Mouse (Mus musculus) cerebellum, postnatal 36 days (tissue): ENCODE data around the gene Cdh16.
"Not testable (repeated sequence)": the region's sequence is repeated elsewhere in the genome, so short reads cannot be mapped to it uniquely, and the experiment has no call there.

Experiments
- DNase-seq, 2 experiments: peaks; one replicate each; pipeline ENCODE4 v3.0.0; 2021 to 2022; ENCODE audit warnings: mixed read lengths in 2 of 2

Cdh16 gene

DNA sequence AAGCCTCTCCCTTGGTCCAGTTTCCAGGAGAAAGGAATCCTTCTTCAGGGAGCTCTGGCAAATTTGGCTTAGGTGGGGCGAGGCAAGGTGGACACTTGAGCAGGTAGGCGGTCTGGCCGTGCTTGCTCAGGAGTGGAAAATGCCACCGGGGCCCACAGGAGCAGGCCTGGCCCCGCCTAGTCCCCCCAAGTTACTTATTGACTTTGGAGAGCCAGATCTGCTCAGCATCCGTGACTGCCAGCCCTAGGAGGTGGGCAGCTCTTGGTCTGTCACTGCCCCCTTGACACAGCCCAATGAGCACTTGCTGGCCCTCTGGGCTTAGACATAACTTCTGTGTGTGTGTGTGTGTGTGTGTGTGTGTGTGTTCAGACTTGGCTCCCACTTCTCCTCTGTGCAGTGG, at the start of gene Cdh16:
Gene Cdh16, minus strand, starts transcription at position 236 of the 400 bp plus-strand sequence.
- DNase-seq, result no peak

DNA sequence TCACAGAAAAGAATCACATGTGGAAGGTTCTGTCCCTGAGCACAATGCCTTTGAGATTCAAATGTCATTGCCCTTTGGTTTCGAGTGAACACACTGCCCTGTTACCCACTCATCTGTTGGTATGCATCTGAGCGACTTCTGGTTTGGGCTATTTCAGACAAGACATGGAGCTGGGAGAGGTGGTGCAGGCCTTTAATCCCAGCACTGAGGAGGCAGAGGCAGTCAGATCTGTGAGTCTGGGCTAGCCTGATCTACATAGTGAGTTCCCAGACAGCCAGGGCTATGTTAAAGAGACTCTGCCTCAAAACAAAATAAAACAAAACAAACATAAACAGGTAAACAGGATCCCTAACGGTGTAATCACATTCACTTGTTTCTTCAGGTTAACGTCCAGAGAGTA, 31.4 kb upstream of the Cdh16 start:
- DNase-seq, result no peak

DNA sequence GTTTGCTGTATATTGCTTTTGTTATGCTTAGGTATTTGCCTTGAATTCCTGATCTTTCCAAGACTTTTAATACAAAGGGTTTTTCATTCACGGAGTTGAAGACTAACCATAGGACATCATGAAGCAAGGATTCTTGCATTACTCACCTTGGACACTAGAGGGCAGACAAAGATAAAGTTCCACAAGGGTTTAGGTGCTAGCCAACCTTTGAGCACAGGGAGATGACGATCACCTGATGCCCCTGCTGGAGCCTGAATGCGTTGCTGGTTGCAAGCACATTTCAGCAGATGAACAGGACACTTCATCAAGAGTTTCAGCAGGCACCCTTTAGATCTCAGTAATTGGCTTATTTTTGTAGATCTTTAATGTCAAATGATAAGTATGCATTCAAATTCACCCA, 30.8 kb upstream of the Cdh16 start:
- peak; percentile 68 to 83 for DNase-seq

DNA sequence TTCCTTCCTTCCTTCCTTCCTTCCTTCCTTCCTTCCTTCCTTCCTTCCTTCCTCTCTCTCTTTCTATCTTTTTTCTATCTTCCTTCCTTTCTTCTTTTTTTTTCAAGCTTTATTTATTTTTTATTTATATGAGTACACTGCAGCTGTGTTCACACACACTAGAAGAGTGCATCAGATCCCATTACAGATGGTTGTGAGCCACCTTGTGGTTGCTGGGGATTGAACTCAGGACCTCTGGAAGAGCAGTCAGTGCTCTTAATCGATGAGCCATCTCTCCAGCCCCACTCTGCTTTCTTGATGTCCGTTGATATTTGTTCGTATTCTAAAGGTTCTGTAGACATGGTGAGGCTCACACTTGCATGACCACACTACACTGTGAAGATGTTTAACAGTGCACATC, 20.0 kb upstream of the Cdh16 start:
- DNase-seq, result not testable (repeated sequence)

DNA sequence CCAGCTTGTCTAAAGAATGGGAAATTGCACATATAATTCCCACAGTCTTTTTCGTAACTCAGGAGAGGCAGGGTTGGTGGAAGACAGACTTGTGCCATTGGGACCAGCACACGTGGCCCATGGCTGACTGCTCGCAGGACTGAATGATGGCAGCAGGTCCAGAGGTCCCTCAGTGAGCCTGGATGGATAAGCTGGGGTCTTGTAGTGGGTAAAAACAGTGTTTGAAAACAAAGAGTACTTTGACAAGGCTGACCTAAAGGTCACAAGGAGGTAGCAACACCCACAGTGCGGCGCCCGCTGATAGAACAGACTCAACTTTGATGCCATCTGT, 18.1 kb upstream of the Cdh16 start:
- no peak for DNase-seq

DNA sequence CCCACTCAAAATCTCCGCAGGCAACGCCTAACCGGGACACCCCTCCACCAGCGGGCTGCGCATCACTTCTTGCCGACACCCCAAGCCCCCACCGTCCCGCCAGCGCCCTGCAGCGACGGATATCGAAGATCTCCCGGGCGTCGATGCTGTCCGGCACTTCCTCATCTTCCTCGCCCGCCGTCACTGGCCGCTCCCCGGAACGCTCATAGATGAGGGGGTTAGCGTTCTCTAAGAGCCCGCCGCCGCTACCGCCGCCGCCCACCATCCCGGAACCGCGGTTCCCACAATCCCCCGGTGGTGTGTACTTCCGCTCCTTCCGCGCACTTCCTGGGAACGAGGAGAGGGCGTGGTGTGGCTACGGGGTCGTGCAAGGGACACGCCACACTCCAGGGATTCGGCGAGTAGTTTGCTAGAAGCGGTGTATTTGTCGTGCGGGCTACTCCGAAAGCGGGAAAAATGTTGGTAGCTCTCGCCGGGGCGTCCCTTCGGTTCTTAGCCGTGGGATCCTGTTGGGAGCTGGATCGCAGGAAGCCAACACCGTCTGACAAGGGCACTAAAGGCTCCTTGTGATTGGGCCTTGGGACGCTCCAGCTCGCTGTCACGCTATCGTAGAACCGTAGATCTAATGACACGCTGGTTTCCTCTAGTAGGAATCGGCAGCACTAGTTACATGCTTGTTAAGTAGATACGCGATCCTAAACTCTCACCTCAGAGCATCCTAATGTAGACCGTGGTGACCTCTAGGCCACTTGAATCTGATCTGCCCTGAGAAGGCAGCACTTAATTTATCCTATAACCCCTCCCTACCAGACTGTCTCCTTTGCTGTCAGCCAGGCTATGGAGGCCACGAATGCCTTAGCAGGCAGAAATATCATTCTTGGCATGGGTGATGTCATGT, 17.5 kb upstream of the Cdh16 start, which contains the start of gene Ciao2b:
Gene Ciao2b, minus strand, starts transcription at position 540 of the 898 bp plus-strand sequence.
- DNase-seq, result peak; percentile 91 to 94

DNA sequence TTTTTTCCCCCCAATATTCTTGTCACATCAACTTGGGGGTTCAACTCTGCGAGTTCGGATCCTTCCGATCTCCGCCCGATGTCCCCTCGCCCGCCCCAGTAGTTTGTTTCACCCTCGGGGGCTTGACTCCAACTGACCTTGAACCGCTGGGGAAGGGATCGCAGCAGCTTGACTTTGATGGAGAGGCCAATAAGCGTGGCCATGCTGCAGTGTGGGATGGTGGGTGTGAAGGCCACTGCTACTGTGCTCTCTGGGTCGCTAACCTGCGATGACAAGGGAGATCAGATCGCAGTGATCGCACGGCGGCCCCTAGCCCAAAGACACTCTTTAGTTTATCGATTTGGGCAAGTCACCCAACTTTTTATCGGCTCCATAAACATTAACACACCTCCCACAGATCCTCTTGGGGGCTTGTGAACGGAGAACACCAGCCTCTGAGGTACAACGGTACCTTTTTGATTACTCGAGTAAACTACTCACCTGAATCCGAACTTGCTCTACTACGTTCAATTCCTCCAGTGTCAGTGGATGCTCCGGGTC, 16.7 kb upstream of the Cdh16 start:
- DNase-seq, result no peak

DNA sequence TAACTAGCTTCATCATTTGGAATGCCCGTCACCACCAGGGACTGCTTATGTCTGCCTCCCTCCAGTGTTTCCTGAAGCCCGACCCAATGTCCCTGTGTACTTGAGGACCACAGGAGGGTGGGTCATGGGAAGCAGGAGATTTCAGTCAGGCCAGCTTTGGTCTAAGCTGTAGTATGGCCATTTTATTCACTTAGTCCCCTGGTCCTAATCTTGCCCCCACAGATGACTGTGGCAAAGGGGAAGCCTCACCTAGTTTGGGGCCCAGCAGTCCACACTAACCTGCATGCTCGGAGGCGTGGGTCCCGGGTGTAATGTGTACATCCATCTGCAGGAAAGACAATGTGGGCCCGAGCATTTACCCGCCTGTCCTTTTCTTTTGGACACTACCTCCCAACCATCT, 16.0 kb upstream of the Cdh16 start:
- no peak for DNase-seq

DNA sequence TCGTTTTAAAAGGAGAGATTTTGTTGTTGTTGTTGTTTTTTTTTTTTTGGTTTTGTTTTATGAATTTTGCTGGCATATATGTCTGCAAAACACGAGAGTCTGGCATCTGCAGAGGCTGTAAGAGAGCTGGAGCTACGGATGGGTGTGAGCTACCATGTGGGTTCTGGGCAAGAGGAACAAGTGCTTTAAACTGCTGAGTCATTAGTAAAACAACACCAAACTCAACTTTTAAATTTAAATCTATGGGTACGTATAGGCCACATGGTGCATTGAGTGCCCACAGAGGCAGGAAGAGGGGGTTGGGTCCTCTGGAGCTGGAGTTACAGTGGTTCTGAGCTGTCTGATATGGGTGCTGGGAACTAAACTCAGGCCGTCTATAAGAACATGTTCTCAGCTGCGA, 13.8 kb upstream of the Cdh16 start:
- DNase-seq, result no peak

DNA sequence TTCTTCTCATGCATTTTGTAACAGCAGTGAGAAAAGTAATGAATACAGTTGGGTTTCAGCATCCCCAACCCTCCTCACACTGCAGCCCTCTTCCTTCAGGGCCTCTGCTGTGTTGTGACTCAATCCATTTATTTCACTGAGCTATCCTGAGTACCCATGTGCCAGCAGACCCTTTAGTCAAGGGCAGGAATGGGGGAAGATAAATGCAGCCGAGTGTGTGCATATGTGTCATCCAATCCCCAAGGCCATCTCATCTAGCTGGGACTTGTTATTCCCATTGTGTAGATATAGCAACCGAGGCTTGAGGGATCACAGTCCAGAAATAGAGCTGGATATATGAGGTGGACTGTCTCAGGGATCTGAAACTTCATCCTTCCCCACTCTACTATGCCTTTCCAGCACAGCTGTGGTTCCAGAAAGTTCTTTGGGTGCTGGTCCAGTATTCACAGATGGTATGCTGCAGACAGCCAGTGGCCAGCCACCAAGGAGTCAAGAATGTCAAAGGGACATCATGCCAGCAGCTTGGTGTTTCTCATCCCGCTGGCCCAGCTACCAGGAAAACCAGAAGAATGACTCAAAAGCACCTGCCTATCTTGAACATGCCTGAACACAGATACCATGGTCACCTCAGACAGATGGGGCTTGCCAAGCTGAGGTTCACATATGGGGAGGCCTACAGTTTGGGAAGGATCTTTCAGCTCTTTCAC, 11.0 kb upstream of the Cdh16 start:
- DNase-seq, result no peak

DNA sequence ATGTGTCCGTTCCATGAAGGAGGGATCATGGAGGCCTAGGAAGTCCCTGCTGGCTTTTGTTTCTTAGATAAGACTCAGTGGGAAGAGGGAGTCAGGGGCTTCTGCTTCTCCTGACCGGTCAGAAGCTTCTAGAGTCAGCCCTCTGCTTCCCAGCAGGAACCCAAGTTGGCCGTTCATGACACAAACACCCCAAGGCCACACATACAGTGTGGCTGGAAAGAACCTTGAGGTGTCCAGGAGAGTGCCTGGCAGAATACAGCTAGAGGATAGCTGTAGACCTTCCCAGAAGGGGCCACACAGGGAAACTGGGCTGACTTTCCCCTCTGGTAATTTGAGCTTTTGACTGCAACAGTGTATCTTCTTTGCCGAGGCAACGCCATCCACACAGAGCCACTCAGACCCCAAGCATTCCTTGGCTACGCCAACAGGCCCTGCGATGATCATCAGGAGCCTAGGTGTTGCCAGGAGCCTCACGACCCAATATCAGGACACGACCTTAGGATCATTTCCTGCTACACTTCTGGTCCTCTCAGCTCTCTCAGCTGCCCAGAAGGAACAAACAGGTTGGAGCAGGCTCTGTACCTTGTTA, 9.1 kb upstream of the Cdh16 start:
- DNase-seq, result no peak

DNA sequence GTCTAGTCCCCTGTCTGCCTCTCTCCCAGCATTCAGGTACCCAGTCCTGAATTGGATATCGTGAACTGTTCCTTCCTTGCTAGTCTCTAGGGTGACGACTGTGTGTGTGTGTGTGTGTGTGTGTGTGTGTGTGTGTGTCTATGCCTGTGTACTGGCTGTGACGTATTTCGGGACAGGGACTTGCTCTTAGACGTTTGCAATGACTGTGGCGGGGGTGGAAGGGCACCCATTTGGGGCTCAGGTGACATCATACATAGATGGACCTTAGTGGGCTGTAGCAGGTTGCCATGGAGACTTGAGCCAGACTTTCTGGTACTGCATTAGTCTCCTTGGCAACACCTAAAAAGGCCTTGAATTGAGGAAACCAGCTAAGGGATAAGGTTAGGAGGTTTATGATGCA, 8.3 kb upstream of the Cdh16 start:
- no peak for DNase-seq

DNA sequence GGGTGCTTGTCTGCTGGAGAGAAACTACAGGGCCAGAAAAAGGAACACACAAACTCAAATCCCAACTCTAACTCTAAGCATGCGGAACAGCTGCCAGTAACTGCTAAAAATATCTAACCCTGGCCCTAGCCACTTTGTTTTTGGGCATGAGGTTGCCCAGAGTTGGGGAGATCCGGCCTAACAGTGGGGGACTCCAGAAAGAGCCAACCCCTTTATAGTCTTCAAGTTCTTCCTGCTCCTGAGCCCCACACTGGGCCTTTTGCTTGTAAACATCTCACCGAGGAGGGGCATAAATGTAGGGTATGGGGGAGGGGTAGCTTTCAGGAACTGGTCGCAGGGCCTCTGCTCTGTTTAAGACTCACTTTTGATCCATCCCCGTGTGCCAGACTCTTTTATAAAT, 7.8 kb upstream of the Cdh16 start:
- DNase-seq, result no peak

DNA sequence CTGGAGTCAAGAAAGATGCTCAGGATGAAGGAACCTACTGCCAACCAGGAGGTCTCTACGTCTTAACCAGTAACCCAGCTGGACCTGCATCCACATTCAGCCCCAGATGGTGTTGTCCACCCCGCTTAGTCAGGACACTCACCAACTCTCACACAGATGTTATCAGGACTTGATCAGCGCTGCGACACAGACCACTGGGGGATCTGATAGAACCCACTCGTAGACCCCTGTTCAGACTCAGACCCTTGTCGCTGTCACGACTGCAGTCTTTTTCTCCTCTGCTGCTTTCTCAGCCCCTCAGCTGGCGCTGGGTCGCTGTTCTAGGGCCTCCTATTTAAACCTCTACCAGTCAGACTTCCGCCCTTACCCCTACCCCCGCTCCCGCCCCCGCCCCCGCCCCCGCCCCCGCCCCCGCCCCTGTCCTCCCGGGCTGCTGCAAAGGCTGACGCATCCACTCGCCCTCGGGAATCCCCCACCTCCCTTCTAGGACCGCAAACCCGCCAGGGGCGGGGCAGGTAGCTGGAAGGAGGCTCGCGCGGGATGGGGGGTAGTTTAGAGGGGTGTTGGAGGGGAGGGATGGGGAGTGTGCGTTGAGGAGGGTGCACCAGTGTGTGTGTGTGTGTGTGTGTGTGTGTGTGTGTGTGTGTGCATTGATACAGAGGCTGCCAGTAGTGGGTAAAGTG, 6.9 kb upstream of the Cdh16 start, which contains the start of gene Rrad:
Gene Rrad, minus strand, starts transcription at position 347 of the 683 bp plus-strand sequence.
- no peak for DNase-seq

DNA sequence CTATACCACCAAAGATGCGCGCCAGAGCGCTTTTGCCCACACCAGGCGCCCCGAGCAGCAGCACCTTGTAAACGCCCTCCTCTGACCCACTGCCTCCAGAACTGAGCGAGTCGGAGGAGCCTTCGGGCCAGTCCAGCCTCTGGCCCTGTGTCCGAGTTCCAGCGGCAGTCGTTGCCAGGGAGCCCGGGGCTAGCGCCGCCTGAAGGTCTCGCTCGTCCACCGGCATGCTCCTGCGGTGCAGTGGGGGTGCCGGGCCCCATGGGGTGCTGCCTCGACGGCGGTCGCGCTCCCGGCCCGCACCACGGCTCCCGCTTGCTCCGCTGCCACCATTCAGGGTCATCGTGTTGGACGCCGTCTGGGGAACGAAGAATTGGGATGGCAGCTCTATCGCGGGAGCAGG, 6.4 kb upstream of the Cdh16 start:
- DNase-seq, result no peak

DNA sequence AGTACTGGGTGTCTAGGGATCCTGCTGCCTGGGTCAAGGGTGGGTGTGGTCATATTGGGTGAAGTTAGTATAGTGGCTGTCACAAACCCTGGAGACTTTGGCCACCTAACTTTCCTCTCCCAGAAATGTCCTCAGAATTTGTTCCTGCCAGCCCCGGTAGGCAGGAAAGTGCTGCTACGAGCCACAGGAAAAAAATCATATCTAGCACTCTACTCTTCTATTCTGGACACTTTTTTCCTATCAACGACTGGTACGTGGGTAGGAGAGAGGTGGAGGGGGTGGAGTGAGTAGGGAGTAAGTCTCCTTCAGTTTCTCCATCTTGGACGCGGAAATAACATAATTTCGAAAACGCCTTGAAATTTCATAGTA, 5.9 kb upstream of the Cdh16 start:
- no peak for DNase-seq

DNA sequence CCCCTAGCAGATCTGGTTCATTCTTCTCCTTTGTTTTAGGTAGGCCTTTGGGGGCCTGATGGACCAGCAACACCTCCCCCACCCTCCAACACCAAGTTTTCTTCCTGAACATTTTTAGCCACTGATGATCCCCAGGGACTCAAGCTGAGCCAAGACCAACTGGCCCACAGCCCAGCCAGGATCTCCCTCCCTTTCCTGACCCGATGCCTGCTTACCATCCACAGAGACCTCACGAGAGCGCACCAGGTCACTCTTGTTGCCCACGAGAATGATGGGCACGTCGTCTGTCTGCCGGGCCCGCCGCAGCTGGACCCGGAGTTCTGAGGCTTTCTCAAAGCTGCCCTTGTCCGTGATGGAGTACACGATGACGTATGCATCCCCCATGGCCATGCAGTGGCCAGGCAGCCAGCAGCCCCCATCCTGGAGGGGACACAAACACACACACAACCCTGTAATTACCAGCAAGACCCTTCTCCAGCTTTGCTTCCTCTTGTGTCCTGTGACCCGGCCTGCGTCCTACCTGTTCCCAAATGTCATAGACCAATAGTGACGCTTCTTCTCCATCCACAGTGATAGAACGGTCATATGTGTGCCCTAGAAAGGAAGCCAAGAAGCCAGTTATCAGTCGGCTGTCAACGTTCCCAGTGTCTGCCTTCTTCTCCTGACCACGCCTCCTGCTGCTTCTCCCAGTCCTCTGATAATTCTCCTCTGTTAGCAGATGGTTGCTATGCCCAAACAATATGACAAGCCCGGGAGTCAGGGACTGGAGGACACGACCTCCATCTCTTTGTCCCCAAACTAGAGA, 5.3 kb upstream of the Cdh16 start:
- peak in 1 of 2 experiments; percentile 33 for DNase-seq

DNA sequence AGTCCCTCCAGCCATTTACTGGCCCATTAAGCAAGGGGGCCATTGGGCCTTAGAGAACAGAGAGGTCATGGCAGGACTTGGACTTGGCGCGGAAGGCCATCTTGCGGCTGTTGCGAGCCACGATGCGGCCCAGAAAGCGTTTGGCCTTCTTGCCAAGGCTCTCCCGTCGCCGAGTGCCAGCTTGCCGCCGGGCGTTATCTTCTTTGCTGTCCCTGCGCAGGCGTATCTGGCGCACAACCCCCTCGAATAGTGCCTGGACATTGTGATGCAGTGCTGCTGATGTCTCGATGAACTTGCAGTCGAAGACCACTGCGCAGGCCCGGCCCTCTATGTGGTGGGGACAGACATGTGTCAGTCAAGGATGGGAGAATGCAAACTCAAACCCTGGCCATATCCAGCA, 4.2 kb upstream of the Cdh16 start:
- no peak for DNase-seq

DNA sequence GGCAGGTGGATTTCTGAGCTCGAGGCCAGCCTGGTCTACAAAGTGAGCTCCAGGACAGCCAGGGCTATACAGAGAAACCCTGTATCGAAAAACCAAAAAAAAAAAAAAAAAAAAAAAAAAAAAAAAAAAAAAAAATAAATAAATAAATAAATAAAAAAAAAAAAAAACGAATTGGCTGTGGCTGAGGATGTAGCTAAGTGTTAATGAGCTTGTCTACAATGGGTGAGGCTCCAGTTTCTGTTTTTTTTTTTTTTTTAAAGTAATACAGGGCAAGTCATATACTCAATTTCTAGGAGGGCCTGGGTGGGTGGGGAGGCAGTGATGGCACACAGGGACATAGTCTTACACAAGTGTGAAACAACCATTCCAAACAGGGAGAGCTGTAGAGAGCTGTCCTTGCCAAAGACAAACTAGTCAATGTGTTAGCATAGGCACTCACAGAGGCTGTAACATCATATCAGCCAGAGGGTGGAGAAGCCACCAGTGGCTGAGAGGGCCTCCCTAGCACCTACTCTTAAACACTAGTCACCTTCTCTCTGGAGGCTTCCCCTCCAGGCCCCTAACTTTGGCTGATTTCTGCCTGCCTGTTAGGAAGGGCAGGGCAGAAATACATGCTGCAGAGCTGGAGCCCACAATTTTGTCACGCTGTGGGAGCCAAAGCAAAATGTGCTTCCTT, 3.0 kb upstream of the Cdh16 start:
- DNase-seq, result no peak

DNA sequence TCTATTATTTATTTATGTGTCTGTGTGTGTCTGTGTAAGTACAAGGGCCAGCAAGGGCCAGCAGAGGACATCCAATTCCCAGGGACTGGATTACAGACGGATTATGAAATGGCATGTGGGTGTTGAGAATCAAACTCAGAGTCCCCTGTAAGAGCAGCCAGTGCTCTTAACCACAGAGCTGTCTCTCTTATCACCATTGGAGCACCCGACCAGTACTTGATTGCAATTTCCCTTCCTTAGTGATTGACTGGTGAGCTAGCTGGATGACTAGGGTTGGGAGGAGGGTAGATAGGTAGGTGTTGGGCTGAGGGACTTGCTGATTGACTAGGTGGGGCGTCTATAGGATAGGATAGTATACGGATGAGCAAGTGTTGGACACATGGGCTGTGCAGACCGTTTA, 3.4 kb downstream of the Cdh16 start:
- no peak for DNase-seq

DNA sequence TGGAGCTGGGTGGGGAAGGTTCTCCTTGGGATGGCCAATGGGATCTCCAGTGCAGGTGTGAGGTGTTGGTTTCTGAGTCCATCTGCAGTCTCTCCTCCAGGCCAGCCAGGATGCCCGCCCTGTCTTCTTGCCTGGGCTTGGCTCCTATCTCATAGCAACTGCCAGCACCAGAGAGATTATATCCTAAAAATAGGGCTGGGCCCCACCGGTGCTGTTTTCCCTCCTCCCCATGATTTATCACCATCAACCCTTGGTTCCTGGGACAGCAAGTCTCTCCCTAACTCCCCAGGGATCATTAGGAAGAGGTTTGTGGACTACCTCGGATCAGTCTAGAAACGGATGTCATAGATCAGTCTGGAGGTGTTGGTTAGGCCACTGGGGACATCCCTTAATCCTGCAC, 11.1 kb downstream of the Cdh16 start:
- DNase-seq, result no peak

DNA sequence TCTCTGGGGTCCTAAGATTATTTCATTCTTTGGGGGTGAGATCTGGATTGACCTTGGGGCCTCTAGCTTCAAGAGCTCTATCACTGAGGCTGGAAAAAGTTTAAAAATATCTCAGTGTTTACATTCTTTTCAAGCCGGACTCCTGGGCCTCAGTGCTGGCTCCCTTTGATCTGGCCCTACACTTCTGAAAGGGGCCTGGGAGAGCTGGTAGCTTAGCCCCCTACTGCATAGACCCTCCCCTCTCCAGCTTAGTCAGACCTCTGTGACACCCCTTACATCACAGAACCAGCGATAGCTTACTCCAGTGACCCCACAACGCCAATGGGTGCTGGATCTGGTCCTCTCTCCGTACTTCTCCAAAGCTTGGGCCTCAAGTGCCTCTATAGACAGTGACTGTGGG, 12.6 kb downstream of the Cdh16 start:
- DNase-seq, result no peak
